Mouse (Mus musculus): ENCODE results near the gene Zfp598.

- TF ChIP-seq GATA1 (IDR thresholded peaks at IDR 0.05; ENCODE audit: low read length) (peak; percentile 74; the same call in 1 of the 2 replicates), TAL1 (IDR thresholded peaks at IDR 0.05; ENCODE audit: low read length) (no peak)
Observed at GRCm38 (mm10) chr17:24628646-24629045, 40.8 kb upstream of the Zfp598 start.

All from erythroblast, embryonic 14.5 days (primary cell).